Mouse (Mus musculus) liver, embryonic 14.5 days (tissue): ENCODE data around the gene Cyp4a29.
"Not testable (repeated sequence)": the region's sequence is repeated elsewhere in the genome, so short reads cannot be mapped to it uniquely, and the experiment has no call there.

Experiments
- CTCF ChIP-seq: IDR thresholded peaks from 2 replicates; pipeline ENCODE4 v1.5.1; 2016; ENCODE audit warnings: antibody characterized with exemption, low read depth, control low read depth
- EP300 ChIP-seq: IDR thresholded peaks from 2 replicates; pipeline ENCODE4 v1.6.1; 2016; ENCODE audit warnings: antibody characterized with exemption, low read depth

GRCm38 (mm10) chr4:115264687-115265569, 23.0 kb downstream of the Cyp4a29 start:
- not testable (repeated sequence) for TF ChIP-seq CTCF, EP300
